Mouse (Mus musculus) cerebellum, adult 2 months (tissue): Measurements from ENCODE around the gene Dbx2.

Experiments used
- CTCF ChIP-seq: fragments of 200-500 bp; IDR thresholded peaks from 2 replicates; pipeline ENCODE4 v1.5.1; 2011; ENCODE audit warnings: low read depth, mild to moderate bottlenecking, control low read depth, low read length, moderate library complexity, borderline replicate concordance; ENCODE audit not compliant: insufficient read depth
- POLR2A ChIP-seq: fragments of 200-500 bp; IDR thresholded peaks from 2 replicates; pipeline ENCODE4 v1.6.1; 2011; ENCODE audit warnings: low read length, control low read depth, borderline replicate concordance; ENCODE audit not compliant: insufficient read depth

GRCm38 (mm10) chr15:95702206-95702605, 46.4 kb upstream of the Dbx2 start:
- no peak for TF ChIP-seq CTCF
- TF ChIP-seq POLR2A, result no peak
